Mouse (Mus musculus): Measurements from ENCODE around the gene Ccdc187. TPM values are rescaled to one million over a fixed set of nuclear protein-coding genes. Genes with fewer than 3 reads are reported as not detected.

Gene Ccdc187
- total RNA-seq (2023) = not detected

GRCm38 (mm10) chr2:26294457-26294856, at the start of gene Ccdc187:
Ccdc187 (minus strand) TSS chr2:26294557.

GRCm38 (mm10) chr2:26315072-26315924, 20.9 kb upstream of the Ccdc187 start, which contains the start of gene Gpsm1:
Gpsm1 (plus strand) TSS chr2:26315515.

GRCm38 (mm10) chr2:26237290-26237782, 57.0 kb downstream of the Ccdc187 start, which contains the start of gene Qsox2:
Qsox2 (minus strand) TSS chr2:26237525.

GRCm38 (mm10) chr2:26208126-26208789, 86.1 kb downstream of the Ccdc187 start, which contains the start of gene Lhx3:
Lhx3 (minus strand) TSS chr2:26208289.

Other genes with a start within 250 kb of the Ccdc187 start
- gene Nacc2, start 171.3 kb downstream of the Ccdc187 start, total RNA-seq (2023) = 7.5 TPM
- not detected for gene Lhx3, start 86.3 kb downstream of the Ccdc187 start, total RNA-seq (2023)
- gene Qsox2, start 57.0 kb downstream of the Ccdc187 start, total RNA-seq (2023) = 8.5 TPM
- gene Gpsm1, start 21.0 kb upstream of the Ccdc187 start, total RNA-seq (2023) = 25.1 TPM
- 6.6 TPM for gene Dnlz, start 57.6 kb upstream of the Ccdc187 start, total RNA-seq (2023)
- gene Card9, start 66.4 kb upstream of the Ccdc187 start, total RNA-seq (2023) = 1.3 TPM
- gene Snapc4, start 86.1 kb upstream of the Ccdc187 start, total RNA-seq (2023) = 105 TPM
- 125 TPM for gene Entr1, start 94.8 kb upstream of the Ccdc187 start, total RNA-seq (2023)
- 69.1 TPM for gene Pmpca, start 94.8 kb upstream of the Ccdc187 start, total RNA-seq (2023)
- gene Inpp5e, start 114.6 kb upstream of the Ccdc187 start, total RNA-seq (2023) = 28.0 TPM
- 79.0 TPM for gene Sec16a, start 150.7 kb upstream of the Ccdc187 start, total RNA-seq (2023)
- 123 TPM for gene Notch1, start 222.1 kb upstream of the Ccdc187 start, total RNA-seq (2023)